Mouse (Mus musculus): ENCODE data around the gene Shank3. TPM values are rescaled to one million over a fixed set of nuclear protein-coding genes. Genes with fewer than 3 reads are reported as not detected.
A peak's percentile ranks its signal among the peaks of the same experiment; 100 is the strongest.

The Shank3 gene
- polyA plus RNA-seq, 1 experiment from 2014 or later: 2.4 TPM

DNA sequence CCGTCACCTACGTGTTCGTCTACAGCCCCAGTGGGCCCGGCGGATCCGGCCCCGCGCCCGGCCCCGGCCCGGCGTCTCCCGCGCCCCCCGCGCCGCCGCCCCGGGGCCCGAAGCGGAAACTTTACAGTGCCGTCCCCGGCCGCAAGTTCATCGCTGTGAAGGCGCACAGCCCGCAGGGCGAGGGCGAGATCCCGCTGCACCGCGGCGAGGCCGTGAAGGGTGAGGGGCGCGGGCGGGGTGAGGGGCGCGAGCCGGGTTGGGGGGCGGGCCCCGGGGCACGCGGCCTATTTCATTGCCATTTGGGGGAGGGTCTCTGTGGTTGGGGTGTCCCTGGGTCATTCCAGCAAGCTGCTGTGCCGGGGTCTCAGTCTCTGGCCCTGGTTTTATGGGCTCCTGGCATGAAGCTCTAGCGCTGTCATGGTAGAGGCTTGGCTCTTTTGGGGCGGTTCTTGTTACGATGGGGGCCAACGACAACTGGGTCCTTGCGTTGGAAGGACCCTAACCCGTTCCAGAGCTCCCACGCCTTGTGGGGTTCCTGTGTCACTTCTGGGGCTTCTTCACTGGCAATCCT is 24.7 kb downstream of the Shank3 start:
- Histone ChIP-seq H3K27ac (ENCODE audit: low read length) (no peak overlapping the region), H3K9me3 (ENCODE audit: control insufficient read depth, low read depth, low read length) (no peaks in the 10 kb centered on the region), H3K9ac (replicated peaks; ENCODE audit: low read depth, low read length) (peak overlapping the region; percentile 40), H3K27me3 (ENCODE audit: control insufficient read depth, insufficient read depth, low read length) (no peaks in the 10 kb centered on the region), H3K4me3 (ENCODE audit: low read depth, low read length) (peak overlapping the region; percentile 53), H3K4me2 (replicated peaks; ENCODE audit: low read depth, low read length) (peak overlapping the region; percentile 94), H3K36me3 (ENCODE audit: control insufficient read depth, insufficient read depth, low read length) (no peaks in the 10 kb centered on the region), H3K4me1 (ENCODE audit: control insufficient read depth, insufficient read depth, low read length) (0 out of 2 replicates have a peak, but pooled peaks cover 3% of the 10 kb centered on the region)
- 8% methylated on average over 52 of the region's 52 CpGs for WGBS
- ATAC-seq (ENCODE audit: insufficient number of reproducible peaks, insufficient read depth, low FRiP score, low read depth): no peak

DNA sequence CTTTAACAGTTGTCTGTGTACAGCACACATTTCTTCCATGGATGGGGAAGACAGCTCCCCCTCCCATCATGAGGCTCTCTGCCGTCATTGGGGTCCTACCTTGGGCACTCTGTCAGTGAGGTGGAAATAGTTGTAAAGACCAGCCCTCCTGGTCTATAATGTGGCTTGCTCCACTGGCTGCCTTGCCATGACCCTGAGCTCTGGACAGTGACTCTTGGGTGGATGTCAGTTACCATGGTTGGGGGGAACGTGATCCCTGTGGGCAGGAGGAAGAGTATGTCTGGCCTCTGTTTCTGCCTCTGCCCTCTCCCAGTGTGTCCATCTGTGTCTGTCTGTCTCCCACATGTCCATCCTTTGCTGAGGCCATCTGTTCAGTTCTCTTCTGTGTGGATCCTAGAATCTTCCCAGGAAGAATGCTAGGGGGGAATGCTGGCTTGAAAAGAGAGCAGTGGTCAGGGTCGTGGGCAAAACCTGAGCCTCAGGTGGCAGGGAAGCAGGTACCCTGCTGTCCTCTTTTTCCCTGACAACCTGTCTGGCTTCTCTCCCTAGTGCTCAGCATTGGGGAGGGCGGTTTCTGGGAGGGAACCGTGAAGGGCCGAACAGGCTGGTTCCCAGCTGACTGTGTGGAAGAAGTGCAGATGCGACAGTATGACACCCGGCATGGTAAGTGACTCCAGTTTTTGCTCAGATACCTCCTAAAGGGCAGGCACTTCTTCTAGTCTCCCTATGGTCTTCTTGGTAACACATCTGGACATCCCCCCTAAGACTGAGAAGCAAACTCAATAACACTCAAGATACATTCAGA is 25.4 kb downstream of the Shank3 start:
- Histone ChIP-seq H3K9me3 (ENCODE audit: control insufficient read depth, low read depth, low read length) (no peaks in the 10 kb centered on the region), H3K9ac (replicated peaks; ENCODE audit: low read depth, low read length) (no peak overlapping the region), H3K27ac (ENCODE audit: low read length) (no peak overlapping the region), H3K27me3 (ENCODE audit: control insufficient read depth, insufficient read depth, low read length) (no peaks in the 10 kb centered on the region), H3K36me3 (ENCODE audit: control insufficient read depth, insufficient read depth, low read length) (no peaks in the 10 kb centered on the region), H3K4me1 (ENCODE audit: control insufficient read depth, insufficient read depth, low read length) (0 out of 2 replicates have a peak, but pooled peaks cover 3% of the 10 kb centered on the region), H3K4me3 (ENCODE audit: low read depth, low read length) (peak overlapping the region; percentile 53; the same call in 1 of the 2 replicates), H3K4me2 (replicated peaks; ENCODE audit: low read depth, low read length) (peak overlapping the region; percentile 94)
- 76% methylated on average over 8 of the region's 8 CpGs for WGBS
- no peak for ATAC-seq (ENCODE audit: insufficient number of reproducible peaks, insufficient read depth, low FRiP score, low read depth)

GRCm38 (mm10) chr15:89525464-89525863 is 26.0 kb downstream of the Shank3 start:
- Histone ChIP-seq H3K4me3 (ENCODE audit: low read depth, low read length) (no peak overlapping the region), H3K36me3 (ENCODE audit: control insufficient read depth, insufficient read depth, low read length) (no peaks in the 10 kb centered on the region), H3K9me3 (ENCODE audit: control insufficient read depth, low read depth, low read length) (no peaks in the 10 kb centered on the region), H3K4me1 (ENCODE audit: control insufficient read depth, insufficient read depth, low read length) (0 out of 2 replicates have a peak, but pooled peaks cover 3% of the 10 kb centered on the region), H3K27ac (ENCODE audit: low read length) (no peak overlapping the region), H3K9ac (replicated peaks; ENCODE audit: low read depth, low read length) (no peak overlapping the region), H3K4me2 (replicated peaks; ENCODE audit: low read depth, low read length) (no peak overlapping the region), H3K27me3 (ENCODE audit: control insufficient read depth, insufficient read depth, low read length) (no peaks in the 10 kb centered on the region)
- 95% methylated on average over 8 of the region's 8 CpGs for WGBS
- no peak for ATAC-seq (ENCODE audit: insufficient number of reproducible peaks, insufficient read depth, low FRiP score, low read depth)

DNA sequence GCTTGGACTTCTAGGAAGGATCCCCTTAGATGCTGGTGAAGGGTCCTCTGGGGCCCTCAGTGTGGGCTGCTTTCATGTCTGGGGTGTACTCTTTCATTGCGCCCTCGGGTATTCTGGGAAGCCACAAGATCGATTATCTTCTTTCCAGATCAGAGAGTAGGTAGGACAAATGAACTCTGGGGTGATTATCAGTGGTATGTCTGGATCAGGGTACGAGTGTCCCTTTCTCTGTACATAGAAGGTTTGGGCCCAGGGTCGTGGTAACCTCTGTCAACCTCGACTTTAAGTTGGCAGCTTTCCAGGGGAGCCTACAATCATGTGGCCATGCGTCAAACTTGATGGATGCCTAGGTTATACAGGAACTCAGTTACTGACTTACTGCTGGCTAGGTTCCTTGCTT is 26.5 kb downstream of the Shank3 start:
- ATAC-seq (ENCODE audit: insufficient number of reproducible peaks, insufficient read depth, low FRiP score, low read depth): no peak

DNA sequence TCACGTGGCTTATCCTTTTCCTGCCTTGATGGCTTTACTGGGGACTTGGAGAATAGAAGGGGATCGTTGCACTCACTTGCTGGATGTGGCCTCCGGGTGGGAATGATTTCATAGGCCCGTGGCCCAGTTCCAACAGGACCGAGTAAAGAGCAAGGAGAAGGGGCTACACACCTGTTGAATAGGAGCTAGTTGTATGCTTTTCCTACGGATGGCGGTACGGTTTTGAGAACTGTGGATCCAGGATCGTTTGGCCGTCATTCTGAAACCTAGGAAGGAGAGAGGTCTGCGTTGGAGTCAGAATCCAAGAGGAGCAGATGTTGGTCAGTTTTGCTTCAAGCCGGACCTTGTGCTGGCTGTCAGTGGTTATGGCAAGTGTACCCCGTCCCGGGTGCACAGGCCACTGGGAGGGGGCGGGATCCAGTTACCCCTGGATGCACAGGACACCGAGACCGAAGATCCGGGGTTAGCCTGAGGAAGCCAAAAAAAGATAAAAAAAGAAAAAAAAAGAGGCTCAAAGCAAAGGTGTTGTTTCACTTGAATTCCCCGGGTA is 27.4 kb downstream of the Shank3 start:
- H3K36me3 ChIP-seq (ENCODE audit: control insufficient read depth, insufficient read depth, low read length): no peaks in the 10 kb centered on the region
- 88% methylated on average over 19 of the region's 19 CpGs for WGBS
- H3K27ac ChIP-seq (ENCODE audit: low read length): no peak overlapping the region
- no peak overlapping the region for H3K4me3 ChIP-seq (ENCODE audit: low read depth, low read length)
- H3K9me3 ChIP-seq (ENCODE audit: control insufficient read depth, low read depth, low read length): no peaks in the 10 kb centered on the region
- H3K27me3 ChIP-seq (ENCODE audit: control insufficient read depth, insufficient read depth, low read length): no peaks in the 10 kb centered on the region
- H3K4me1 ChIP-seq (ENCODE audit: control insufficient read depth, insufficient read depth, low read length): 0 out of 2 replicates have a peak, but pooled peaks cover 3% of the 10 kb centered on the region
- no peak for ATAC-seq (ENCODE audit: insufficient number of reproducible peaks, insufficient read depth, low FRiP score, low read depth)
- H3K9ac ChIP-seq (replicated peaks; ENCODE audit: low read depth, low read length): no peak overlapping the region
- H3K4me2 ChIP-seq (replicated peaks; ENCODE audit: low read depth, low read length): no peak overlapping the region

More for the DNA sequence above, 26.5 kb downstream of the Shank3 start:
- no peak overlapping the region for H3K27ac ChIP-seq (ENCODE audit: low read length)
- 0 out of 2 replicates have a peak, but pooled peaks cover 3% of the 10 kb centered on the region for H3K4me1 ChIP-seq (ENCODE audit: control insufficient read depth, insufficient read depth, low read length)
- H3K9me3 ChIP-seq (ENCODE audit: control insufficient read depth, low read depth, low read length): no peaks in the 10 kb centered on the region
- H3K27me3 ChIP-seq (ENCODE audit: control insufficient read depth, insufficient read depth, low read length): no peaks in the 10 kb centered on the region
- WGBS: 70% methylated on average over 7 of the region's 7 CpGs
- H3K4me3 ChIP-seq (ENCODE audit: low read depth, low read length): no peak overlapping the region
- no peak overlapping the region for H3K9ac ChIP-seq (replicated peaks; ENCODE audit: low read depth, low read length)
- no peak overlapping the region for H3K4me2 ChIP-seq (replicated peaks; ENCODE audit: low read depth, low read length)
- no peaks in the 10 kb centered on the region for H3K36me3 ChIP-seq (ENCODE audit: control insufficient read depth, insufficient read depth, low read length)

DNA sequence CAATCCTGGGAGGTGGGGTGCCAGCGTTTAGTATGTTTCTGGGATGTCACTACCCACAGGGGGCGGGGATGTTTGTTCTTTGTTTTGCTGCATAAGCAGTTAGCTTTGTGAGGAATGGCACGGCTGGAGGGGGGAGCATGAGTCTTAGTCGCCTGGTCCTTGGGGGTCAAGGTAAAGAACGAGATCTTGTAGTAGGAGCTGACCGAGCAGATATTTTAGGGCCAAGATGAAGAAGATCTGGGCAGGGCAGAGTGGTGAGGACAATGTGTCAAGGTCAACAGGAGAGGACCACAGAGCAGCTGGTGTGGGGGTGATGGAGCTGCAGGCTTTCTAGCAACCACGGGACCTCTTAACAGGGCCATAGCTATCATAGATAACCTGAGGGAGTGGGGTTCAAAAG is 28.0 kb downstream of the Shank3 start:
- no peaks in the 10 kb centered on the region for H3K9me3 ChIP-seq (ENCODE audit: control insufficient read depth, low read depth, low read length)
- no peak overlapping the region for H3K4me2 ChIP-seq (replicated peaks; ENCODE audit: low read depth, low read length)
- no peak for ATAC-seq (ENCODE audit: insufficient number of reproducible peaks, insufficient read depth, low FRiP score, low read depth)
- 0 out of 2 replicates have a peak, but pooled peaks cover 3% of the 10 kb centered on the region for H3K4me1 ChIP-seq (ENCODE audit: control insufficient read depth, insufficient read depth, low read length)
- no peaks in the 10 kb centered on the region for H3K36me3 ChIP-seq (ENCODE audit: control insufficient read depth, insufficient read depth, low read length)
- H3K9ac ChIP-seq (replicated peaks; ENCODE audit: low read depth, low read length): no peak overlapping the region
- no peak overlapping the region for H3K27ac ChIP-seq (ENCODE audit: low read length)
- WGBS: 82% methylated on average over 7 of the region's 7 CpGs
- H3K4me3 ChIP-seq (ENCODE audit: low read depth, low read length): no peak overlapping the region
- H3K27me3 ChIP-seq (ENCODE audit: control insufficient read depth, insufficient read depth, low read length): no peaks in the 10 kb centered on the region

DNA sequence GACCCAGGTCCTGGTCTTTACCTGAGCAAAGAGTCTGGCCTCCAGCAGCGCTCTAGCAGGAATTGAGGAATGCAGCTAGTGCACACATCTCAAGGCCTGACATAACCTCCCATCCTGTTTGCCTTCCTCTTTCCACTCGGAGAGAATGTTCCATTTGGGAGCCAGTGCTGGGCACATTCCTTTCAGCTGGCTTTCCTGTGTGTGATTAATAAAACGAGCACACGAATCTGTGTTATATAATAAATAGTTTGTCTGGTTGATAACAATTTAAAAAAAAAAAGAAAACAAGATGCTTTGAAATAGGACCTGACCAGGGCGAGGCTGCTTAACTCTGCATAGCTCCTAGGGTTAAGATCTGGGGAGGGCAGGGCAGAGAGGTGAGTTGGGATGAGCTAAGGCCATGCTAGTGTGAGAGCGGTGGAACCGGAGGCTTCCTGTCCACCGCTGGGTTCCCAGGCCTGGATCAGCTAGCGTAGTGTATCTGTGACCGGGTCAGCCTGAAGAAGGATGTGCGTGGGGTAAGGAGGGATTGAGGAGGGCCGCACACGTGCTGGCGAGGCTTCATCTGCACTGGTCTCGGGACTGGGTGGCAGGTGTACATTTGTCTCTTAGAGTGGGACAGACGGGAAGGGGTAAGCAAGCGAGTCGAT is 28.9 kb downstream of the Shank3 start:
- WGBS: 82% methylated on average over 18 of the region's 18 CpGs
- 0 out of 2 replicates have a peak, but pooled peaks cover 1% of the 10 kb centered on the region for H3K4me1 ChIP-seq (ENCODE audit: control insufficient read depth, insufficient read depth, low read length)
- no peak overlapping the region for H3K4me3 ChIP-seq (ENCODE audit: low read depth, low read length)

GRCm38 (mm10) chr15:89528923-89529322 is 29.5 kb downstream of the Shank3 start:
- no peaks in the 10 kb centered on the region for H3K4me1 ChIP-seq (ENCODE audit: control insufficient read depth, insufficient read depth, low read length)
- H3K36me3 ChIP-seq (ENCODE audit: control insufficient read depth, insufficient read depth, low read length): no peaks in the 10 kb centered on the region
- H3K27ac ChIP-seq (ENCODE audit: low read length): no peak overlapping the region
- no peak for ATAC-seq (ENCODE audit: insufficient number of reproducible peaks, insufficient read depth, low FRiP score, low read depth)
- no peak overlapping the region for H3K4me3 ChIP-seq (ENCODE audit: low read depth, low read length)
- H3K4me2 ChIP-seq (replicated peaks; ENCODE audit: low read depth, low read length): no peak overlapping the region
- 92% methylated on average over 10 of the region's 10 CpGs for WGBS
- no peaks in the 10 kb centered on the region for H3K9me3 ChIP-seq (ENCODE audit: control insufficient read depth, low read depth, low read length)
- H3K9ac ChIP-seq (replicated peaks; ENCODE audit: low read depth, low read length): no peak overlapping the region
- no peaks in the 10 kb centered on the region for H3K27me3 ChIP-seq (ENCODE audit: control insufficient read depth, insufficient read depth, low read length)

More for the DNA sequence above, 28.9 kb downstream of the Shank3 start:
- Histone ChIP-seq H3K9ac (replicated peaks; ENCODE audit: low read depth, low read length) (no peak overlapping the region), H3K9me3 (ENCODE audit: control insufficient read depth, low read depth, low read length) (no peaks in the 10 kb centered on the region), H3K36me3 (ENCODE audit: control insufficient read depth, insufficient read depth, low read length) (no peaks in the 10 kb centered on the region), H3K4me2 (replicated peaks; ENCODE audit: low read depth, low read length) (no peak overlapping the region; the same call in 1 of the 2 replicates), H3K27ac (ENCODE audit: low read length) (no peak overlapping the region), H3K27me3 (ENCODE audit: control insufficient read depth, insufficient read depth, low read length) (no peaks in the 10 kb centered on the region)
- no peak for ATAC-seq (ENCODE audit: insufficient number of reproducible peaks, insufficient read depth, low FRiP score, low read depth)
